Mouse (Mus musculus) heart, adult 18-20 months (tissue): Measurements from ENCODE around the gene Rpl31. TPM values are rescaled to one million over a fixed set of nuclear protein-coding genes. Genes with fewer than 3 reads are reported as not detected.

Source experiments
- DNase-seq, 2 experiments: peaks; one replicate each; pipeline ENCODE4 v3.0.0; 2021 to 2022; ENCODE audit warnings: mixed read lengths in 1 of 2
- long read RNA-seq, 2 experiments: library from polyadenylated mRNA; stranded (forward); transcript quantifications; one replicate each; pipeline ENCODE4 v2.0.0; 2021
- total RNA-seq, 2 experiments: library from RNA; stranded (reverse); gene quantifications; 2 replicates each; pipeline ENCODE4 v1.2.3; 2021

Gene Rpl31
- 100 to 1,000 TPM; 431 to 565 TPM for total RNA-seq
- long read RNA-seq, experiment 1, transcript Rpl31-201 (5 exons, 1,049 nt) = minor isoform, 28 of 98 reads
- long read RNA-seq, experiment 1, transcript Rpl31-203 (4 exons, 630 nt) = major isoform, 29 of 98 reads
- long read RNA-seq, experiment 1, transcript Rpl31-202 (5 exons, 487 nt) = minor isoform, 23 of 98 reads
- long read RNA-seq, experiment 1, transcript Rpl31-204 (3 exons, 468 nt) = minor isoform, 9 of 98 reads
- long read RNA-seq, experiment 1, partial matches to known transcripts = 0 of 98 reads
- long read RNA-seq, experiment 1, other reads (novel, unspliced or antisense) = 9 of 98 reads
- long read RNA-seq, experiment 2, transcript Rpl31-201 (5 exons, 1,049 nt) = major isoform, 30 of 84 reads
- long read RNA-seq, experiment 2, transcript Rpl31-204 (3 exons, 468 nt) = minor isoform, 9 of 84 reads
- long read RNA-seq, experiment 2, transcript Rpl31-203 (4 exons, 630 nt) = minor isoform, 16 of 84 reads
- long read RNA-seq, experiment 2, transcript Rpl31-202 (5 exons, 487 nt) = minor isoform, 18 of 84 reads
- long read RNA-seq, experiment 2, partial matches to known transcripts = 0 of 84 reads
- long read RNA-seq, experiment 2, other reads (novel, unspliced or antisense) = 11 of 84 reads

DNA sequence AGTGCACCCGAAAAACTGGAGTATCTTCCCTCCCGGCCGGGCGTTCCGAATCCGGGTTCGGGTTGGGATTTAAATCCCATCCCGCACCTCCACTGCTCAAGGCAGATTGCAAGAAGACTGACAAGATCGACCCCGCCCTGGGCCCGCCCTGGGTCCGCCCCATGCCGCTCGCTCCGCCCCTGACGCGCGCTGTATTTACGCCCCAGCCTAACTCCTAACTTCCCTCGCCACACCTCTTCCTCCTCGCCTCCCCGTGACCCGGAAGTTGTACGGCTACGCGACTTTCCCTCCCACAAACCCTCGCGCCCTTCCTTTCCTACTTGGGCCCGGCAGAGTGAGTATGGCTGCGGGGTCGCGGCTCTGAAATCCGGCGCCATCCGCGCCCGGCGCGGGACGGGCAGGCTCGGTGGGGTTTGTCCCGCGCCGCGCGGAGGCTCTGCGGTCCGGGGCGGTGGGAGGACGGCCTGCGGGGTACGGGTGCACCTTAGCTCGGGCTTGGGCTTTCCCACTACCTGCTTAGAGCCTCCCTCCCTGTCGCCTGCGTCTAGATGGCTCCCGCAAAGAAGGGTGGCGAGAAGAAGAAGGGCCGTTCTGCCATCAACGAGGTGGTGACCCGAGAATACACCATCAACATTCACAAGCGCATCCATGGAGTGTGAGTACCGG is at the start of gene Rpl31:
Gene Rpl31 (plus strand): TSS at position 242 of the 666 bp plus-strand sequence.
- peak; percentile 99 to 100 for DNase-seq

DNA sequence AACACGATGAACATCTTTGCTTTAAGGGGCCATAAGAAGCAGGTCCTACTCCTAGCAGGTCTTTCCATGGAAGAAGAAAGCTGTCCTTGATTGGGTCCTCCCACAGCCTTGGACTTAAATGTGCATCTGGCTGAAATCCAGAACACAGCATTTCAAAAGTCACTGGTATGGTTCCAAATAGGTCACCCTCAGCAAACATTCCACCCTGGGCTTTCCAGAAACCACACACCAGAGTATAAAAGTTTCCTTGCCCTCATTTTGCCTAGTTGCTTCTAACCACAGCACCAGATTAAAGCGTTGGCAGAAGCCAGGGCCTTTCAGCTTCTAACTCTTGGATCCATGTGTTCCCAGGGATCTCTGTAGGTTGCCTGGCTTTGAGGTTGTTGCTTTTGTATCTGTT is 49.7 kb upstream of the Rpl31 start:
- DNase-seq = peak; percentile 68 to 74

DNA sequence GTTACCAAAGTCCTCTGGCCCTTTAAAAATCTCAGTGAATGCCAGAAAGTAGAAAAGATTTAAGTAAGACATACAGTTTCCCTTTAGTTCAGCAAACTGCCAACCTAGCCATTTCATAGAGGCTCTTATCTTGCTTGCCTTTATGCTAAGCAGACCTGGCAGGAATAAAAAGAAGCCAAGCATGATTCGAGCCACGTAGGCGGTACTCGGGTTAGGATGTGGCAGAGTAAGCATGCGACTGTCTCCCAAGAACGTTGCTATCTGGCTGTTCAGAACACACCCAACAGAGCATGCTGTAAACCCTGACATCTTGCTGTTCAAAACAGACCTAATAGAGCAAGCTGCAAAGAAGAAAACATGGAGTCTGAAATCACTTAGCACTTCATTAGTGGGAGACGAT is 48.8 kb upstream of the Rpl31 start:
- no peak for DNase-seq

GRCm38 (mm10) chr1:39321954-39322353 is 45.7 kb upstream of the Rpl31 start:
- peak in 1 of 2 experiments; percentile 42 for DNase-seq

DNA sequence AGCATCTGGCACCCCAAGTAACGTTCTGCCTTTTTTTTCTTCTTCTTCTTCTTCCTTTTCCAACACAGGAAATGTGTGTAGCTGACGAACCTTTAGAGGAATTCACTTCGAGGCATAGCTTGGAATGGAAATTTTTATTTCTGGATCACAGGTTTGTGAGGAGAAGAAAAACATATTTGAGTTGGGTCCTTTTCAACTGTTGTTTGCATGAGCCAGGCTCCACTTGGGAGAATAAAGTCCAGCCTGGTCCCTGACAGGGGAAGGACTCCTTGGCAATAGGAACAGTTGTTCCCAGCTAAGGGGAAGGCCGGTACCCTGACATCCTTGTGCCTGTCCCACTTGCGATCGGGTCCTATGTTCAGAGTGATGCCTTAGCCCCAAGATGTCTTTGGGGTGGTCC is 42.4 kb upstream of the Rpl31 start:
- peak; percentile 21 to 57 for DNase-seq

DNA sequence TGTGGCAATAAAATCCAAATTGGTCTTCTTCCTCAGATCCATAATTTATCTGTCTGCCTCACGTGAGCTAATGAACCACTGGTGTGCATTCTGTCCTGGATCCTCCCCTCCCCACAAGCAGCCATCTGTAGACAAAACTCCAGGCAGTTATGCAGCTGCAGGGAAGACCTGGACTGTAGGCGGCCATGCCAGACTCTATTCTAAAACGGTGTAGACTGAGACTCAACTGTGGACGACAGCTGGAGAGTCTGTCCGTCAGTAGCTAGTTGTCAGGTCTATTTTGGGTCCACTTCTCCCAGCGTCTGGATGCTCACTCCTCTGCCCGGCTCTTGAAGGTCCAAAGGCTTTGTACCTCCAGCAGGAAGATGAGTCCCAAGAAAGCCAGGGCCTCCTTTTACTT is 40.1 kb upstream of the Rpl31 start:
- no peak for DNase-seq

DNA sequence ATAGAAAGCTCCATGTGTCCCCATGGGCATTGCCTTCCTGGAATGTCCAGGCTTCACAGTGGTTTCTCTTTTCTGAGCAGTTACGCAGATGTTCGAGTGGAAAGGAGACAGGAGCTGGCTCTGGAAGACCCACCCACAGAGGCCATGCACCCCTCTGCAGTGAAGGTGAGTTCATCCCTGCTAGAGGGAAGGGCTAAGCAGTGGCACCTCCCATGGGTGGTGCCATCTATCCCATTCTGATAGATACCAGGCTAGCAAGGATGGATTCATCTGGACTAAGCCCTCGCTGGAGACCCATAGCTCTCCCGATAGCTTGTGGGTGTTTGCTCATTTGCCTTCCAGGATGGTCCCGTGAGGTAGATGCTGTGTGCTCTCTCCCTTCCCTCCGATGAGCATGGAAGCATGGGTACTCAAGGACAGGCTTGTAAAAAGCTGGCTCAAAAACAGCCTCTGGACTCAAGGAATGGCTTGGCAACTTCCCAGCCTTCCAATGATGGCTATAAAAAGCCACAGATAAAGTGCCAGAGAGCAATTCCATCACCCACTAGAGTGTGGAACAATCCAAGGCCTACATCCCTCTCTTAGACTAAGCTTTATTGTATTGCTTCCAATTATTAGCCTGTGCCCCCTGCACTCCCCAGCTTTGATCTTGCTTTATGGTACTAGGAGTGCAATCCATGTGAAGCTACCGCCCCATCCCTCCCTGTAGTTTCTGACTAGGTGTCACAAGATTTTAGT is 36.6 kb upstream of the Rpl31 start:
- peak; percentile 68 to 73 for DNase-seq

DNA sequence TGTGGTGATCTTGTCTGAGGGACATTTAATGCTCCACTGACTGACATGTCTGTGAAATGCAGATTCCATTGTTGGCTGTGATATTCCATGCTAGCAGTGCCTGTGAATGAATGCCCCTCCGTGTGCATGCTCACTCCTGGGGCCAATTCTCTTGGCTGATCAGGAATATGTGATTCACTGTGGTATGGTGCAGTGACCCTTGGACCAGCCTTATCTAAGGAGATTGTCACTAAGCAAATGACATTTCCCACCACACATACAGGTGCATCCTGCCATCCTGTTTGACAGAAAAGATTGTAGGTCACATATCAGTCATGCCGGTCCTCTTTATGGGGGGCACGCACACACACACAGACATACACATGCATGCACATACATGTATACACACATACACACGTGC is 35.2 kb upstream of the Rpl31 start:
- DNase-seq = no peak

DNA sequence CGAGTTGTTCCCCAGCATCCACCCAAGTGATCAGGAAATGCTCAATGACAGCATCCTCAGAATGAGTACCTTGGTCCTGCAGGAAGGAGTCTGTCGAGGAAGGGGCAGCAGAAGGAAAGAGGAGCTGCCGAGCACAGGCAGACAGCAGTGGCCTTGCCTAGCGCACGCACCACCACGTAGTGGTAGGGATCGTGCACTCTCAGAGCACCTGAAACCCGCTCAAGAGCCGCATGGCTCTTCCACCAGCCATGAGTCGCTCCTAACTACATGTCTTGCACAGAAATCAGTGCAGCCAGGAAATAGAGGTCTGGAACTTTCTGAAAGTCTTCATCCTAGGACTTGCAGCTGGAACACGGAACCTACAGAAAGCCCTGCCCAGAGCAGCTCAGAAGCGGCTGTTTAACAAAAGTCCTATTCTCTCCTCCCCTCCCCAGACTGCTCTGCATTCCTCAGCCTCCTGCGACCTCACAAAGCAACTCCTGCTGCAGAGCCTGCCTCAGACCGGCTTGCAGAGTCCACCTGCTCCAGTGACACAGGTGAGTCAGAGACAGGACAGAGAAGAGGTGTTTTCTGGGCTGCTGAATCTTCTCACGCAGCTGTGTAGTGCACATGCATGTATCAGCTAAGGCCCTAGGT is 32.0 kb upstream of the Rpl31 start:
- DNase-seq = no peak

GRCm38 (mm10) chr1:39336788-39337187 is 30.9 kb upstream of the Rpl31 start:
- no peak for DNase-seq

DNA sequence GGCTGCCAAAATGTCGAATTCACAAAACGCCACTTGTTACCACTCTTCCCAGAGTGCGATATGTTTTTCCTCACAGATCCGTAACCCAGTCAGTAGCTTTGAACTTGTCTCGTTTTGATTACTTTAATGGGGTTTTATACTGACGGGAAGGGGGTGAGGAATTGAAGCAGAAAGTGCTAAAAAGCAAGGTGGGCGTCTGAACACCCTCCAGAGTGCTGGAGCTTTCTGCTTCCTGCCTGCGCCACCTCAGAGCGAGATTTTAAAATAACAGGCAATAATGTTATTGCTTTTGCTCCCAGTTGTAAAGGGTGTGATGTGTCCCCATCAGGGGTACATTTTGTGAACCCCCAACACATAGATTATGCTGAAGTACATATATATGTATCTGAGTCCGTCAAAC is 28.8 kb upstream of the Rpl31 start:
- no peak for DNase-seq

DNA sequence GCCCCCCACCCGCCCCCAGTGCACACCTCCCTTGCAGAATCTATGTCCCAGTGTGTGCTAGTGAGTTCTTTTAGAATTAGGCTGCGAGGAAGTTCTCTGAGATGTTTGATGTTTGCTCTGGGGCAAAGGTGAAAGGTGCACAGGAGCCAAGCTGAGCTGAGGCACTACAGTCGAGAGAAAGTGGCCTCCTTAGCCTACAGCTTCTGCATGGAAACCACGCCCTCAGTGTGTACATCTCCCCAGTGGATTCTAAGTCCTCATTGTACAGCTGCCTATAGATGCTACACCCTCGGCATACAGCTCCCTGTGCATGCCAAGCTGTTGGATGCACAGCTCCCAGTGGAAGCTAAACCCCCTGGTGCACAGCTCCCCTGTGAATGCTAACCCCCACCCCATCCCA is 28.2 kb upstream of the Rpl31 start:
- DNase-seq = no peak

DNA sequence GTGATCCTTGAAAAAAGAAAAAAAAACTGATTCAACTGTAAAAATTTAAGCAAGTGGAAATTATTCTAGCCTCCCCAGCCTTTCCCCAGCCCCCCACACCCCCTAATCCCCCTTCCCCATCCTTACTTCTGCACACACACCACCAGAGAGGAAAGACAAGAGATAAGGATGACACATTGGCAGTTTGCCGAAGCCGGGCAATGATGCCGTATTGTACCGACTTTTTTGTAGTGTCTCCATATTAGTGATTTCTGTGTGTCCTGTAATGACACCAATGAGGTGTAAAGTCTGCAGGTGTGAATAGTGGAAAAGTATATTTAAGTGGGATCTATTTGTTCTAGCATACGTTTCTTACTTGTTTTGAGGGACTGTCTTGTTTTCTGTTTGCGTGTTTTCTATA is 27.5 kb upstream of the Rpl31 start:
- no peak for DNase-seq

DNA sequence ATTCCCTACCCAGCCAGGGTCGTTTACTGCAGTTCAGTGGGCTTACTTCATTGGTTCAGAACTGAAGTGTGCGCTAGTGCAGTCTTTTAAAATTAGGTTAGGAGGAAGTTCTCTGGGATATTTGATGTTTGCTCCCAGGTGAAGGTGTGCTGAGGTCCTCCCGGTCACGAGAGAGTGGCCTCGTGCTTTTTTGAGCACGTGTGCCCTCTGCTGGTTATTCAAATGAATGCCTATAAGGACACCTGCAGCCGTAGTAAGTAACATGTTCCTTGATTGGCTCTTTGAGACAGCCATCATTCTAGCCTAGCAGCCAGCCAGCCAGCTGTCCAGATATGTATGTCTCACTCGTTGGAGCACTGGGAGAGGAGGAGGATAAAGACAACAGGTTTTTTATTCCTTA is 27.0 kb upstream of the Rpl31 start:
- DNase-seq = peak; percentile 57 to 77

DNA sequence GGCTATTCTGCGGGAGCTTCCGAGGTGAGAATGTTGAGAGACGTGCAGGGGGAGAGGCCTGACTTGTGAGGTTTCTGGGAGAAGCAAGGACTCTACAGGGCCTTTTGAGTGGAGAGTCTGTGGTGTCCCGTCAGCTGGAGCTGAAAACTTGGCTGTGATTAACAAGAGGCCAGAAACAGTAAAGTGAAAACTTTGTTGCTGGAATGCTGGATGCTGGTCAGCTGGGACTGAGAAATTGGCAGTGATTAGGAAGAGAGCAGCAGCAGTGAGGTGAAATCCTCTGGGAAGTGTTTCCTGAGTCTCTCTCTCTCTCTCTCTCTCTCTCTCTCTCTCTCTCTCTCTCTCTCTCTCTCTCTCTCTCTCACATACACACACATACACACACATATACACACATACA is 25.8 kb upstream of the Rpl31 start:
- peak; percentile 20 to 60 for DNase-seq

DNA sequence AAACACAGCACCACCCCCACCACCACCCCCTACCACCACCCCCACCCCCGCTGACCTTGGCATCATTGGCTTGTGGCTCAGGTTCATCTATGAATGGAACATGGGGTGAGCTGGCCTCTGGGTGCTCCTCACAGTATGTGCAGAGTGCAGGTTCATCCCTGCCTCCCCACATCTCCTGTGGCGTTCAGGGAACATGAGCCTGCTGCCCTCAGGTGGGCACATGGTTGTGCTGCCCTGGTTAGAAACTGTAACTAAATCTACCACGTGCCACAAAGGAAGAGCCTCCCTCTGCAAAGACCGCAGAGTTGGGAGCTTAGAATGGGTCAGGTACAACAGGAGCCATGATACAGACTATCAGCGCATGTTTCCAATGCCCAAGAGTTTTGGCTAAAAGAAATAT is 24.4 kb upstream of the Rpl31 start:
- no peak for DNase-seq

GRCm38 (mm10) chr1:39344981-39345600 is 22.6 kb upstream of the Rpl31 start:
- no peak for DNase-seq

GRCm38 (mm10) chr1:39349001-39349400 is 18.6 kb upstream of the Rpl31 start:
- DNase-seq = peak; percentile 63 to 70

DNA sequence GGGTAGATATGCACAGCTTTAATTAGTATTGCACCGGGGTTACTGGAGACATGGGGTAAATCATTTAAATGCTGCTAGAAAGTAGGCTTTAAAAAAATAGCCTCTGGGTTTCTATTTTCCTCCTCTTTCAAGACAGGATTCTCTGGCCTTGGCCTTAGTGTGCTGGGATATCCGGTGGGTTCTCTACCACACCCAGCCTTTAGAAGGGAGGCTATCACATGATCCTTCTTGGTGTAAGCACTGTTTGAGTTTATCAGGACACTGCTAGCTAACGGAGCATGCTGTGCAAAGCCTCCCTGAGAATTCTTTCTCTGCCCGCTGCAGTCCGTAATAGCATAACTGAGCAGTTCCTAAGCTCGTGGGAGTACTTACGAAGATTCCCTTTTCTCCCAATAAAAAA is 18.2 kb upstream of the Rpl31 start:
- DNase-seq = peak in 1 of 2 experiments; percentile 39

- DNase-seq = no peak
These were observed 5.7 kb upstream of the Rpl31 start for GRCm38 (mm10) chr1:39361754-39362514.

- DNase-seq = no peak
These were observed 5.1 kb upstream of the Rpl31 start for GRCm38 (mm10) chr1:39362515-39362893.
